Mouse (Mus musculus): ENCODE results near the gene Rps29. TPM values are rescaled to one million over a fixed set of nuclear protein-coding genes. Genes with fewer than 3 reads are reported as not detected.
"Not testable (repeated sequence)": the region's sequence is repeated elsewhere in the genome, so short reads cannot be mapped to it uniquely, and the experiment has no call there.

Rps29 gene
- polyA plus RNA-seq, 1 experiment from 2014 or later, result 1,386 TPM

GRCm38 (mm10) chr12:69167656-69168460 is 8.9 kb upstream of the Rps29 start:
- Histone ChIP-seq H3K4me1 (peaks cover 26% of the 10 kb centered on the region), H3K36me3 (replicated peaks) (peaks cover 11% of the 10 kb centered on the region), H3K27me3 (ENCODE audit: poor library complexity, severe bottlenecking) (no peaks in the 10 kb centered on the region), H3K27ac (peak overlapping the region; percentile 99), H3K4me3 (peak overlapping the region; percentile 94), H3K9me3 (no peaks in the 10 kb centered on the region)
- DNase-seq (ENCODE audit: extremely low spot score, low spot score), result no peak
- 9% methylated on average over 18 of the region's 18 CpGs for WGBS

GRCm38 (mm10) chr12:69166861-69167581 is 8.0 kb upstream of the Rps29 start:
- 70% methylated on average over 8 of the region's 8 CpGs for WGBS

GRCm38 (mm10) chr12:69164904-69165303 is 5.9 kb upstream of the Rps29 start:
- 66% methylated on average over 3 of the region's 3 CpGs for WGBS

More at GRCm38 (mm10) chr12:69166861-69167581, 8.0 kb upstream of the Rps29 start:
- H3K27me3 ChIP-seq (ENCODE audit: poor library complexity, severe bottlenecking); DNase-seq (ENCODE audit: extremely low spot score, low spot score); H3K27ac ChIP-seq; H3K36me3 ChIP-seq (replicated peaks); H3K9me3 ChIP-seq; H3K4me3 ChIP-seq: not testable (repeated sequence)
- H3K4me1 ChIP-seq, result peaks cover 26% of the 10 kb centered on the region

GRCm38 (mm10) chr12:69163586-69163985 is 4.6 kb upstream of the Rps29 start:
- not testable (repeated sequence) for H3K4me1 ChIP-seq; H3K27me3 ChIP-seq (ENCODE audit: poor library complexity, severe bottlenecking); H3K9me3 ChIP-seq; H3K36me3 ChIP-seq (replicated peaks); H3K4me3 ChIP-seq; DNase-seq (ENCODE audit: extremely low spot score, low spot score); H3K27ac ChIP-seq
- 89% methylated on average over 4 of the region's 4 CpGs for WGBS

More at GRCm38 (mm10) chr12:69164904-69165303, 5.9 kb upstream of the Rps29 start:
- Histone ChIP-seq H3K36me3 (replicated peaks) (no peaks in the 10 kb centered on the region), H3K4me3 (no peak overlapping the region), H3K27me3 (ENCODE audit: poor library complexity, severe bottlenecking) (no peaks in the 10 kb centered on the region), H3K4me1 (peaks cover 19% of the 10 kb centered on the region), H3K9me3 (no peaks in the 10 kb centered on the region), H3K27ac (no peak overlapping the region)
- DNase-seq (ENCODE audit: extremely low spot score, low spot score), result no peak

- WGBS, result 86% methylated on average over 2 of the region's 2 CpGs
- H3K27me3 ChIP-seq (ENCODE audit: poor library complexity, severe bottlenecking); H3K4me3 ChIP-seq; H3K27ac ChIP-seq; H3K4me1 ChIP-seq; H3K9me3 ChIP-seq; DNase-seq (ENCODE audit: extremely low spot score, low spot score): not testable (repeated sequence)
- H3K36me3 ChIP-seq (replicated peaks), result peaks cover 24% of the 10 kb centered on the region
Observed at GRCm38 (mm10) chr12:69160677-69161076, 1.7 kb upstream of the Rps29 start.

- Histone ChIP-seq H3K4me1 (peaks cover 9% of the 10 kb centered on the region), H3K27ac (no peak overlapping the region), H3K9me3 (no peaks in the 10 kb centered on the region), H3K4me3 (peak overlapping the region; percentile 32), H3K27me3 (ENCODE audit: poor library complexity, severe bottlenecking) (no peaks in the 10 kb centered on the region), H3K36me3 (replicated peaks) (peaks cover 31% of the 10 kb centered on the region)
- WGBS, result 7% methylated on average over 9 of the region's 9 CpGs
- no peak for DNase-seq (ENCODE audit: extremely low spot score, low spot score)
Observed at GRCm38 (mm10) chr12:69159578-69159940, 573 bp upstream of the Rps29 start.

- H3K27me3 ChIP-seq (ENCODE audit: poor library complexity, severe bottlenecking), result no peaks in the 10 kb centered on the region
- peaks cover 32% of the 10 kb centered on the region for H3K36me3 ChIP-seq (replicated peaks)
- peaks cover 9% of the 10 kb centered on the region for H3K4me1 ChIP-seq
- WGBS, result under 1% methylated on average over 19 of the region's 19 CpGs
- peak overlapping the region; percentile 84 for H3K4me3 ChIP-seq
- H3K9me3 ChIP-seq, result no peaks in the 10 kb centered on the region
- no peak for DNase-seq (ENCODE audit: extremely low spot score, low spot score)
- peak overlapping the region; percentile 97 for H3K27ac ChIP-seq
Observed at GRCm38 (mm10) chr12:69158366-69158764, 621 bp downstream of the Rps29 start.

GRCm38 (mm10) chr12:69157107-69157506 is 1.9 kb downstream of the Rps29 start:
- peak overlapping the region; percentile 84; the same call in 1 of the 2 replicates for H3K4me3 ChIP-seq
- 92% methylated on average over 2 of the region's 2 CpGs for WGBS
- H3K36me3 ChIP-seq (replicated peaks), result peaks cover 32% of the 10 kb centered on the region
- H3K27ac ChIP-seq, result no peak overlapping the region
- no peaks in the 10 kb centered on the region for H3K9me3 ChIP-seq
- H3K27me3 ChIP-seq (ENCODE audit: poor library complexity, severe bottlenecking), result no peaks in the 10 kb centered on the region
- peaks cover 9% of the 10 kb centered on the region for H3K4me1 ChIP-seq
- no peak for DNase-seq (ENCODE audit: extremely low spot score, low spot score)

- Histone ChIP-seq H3K4me1 (peaks cover 9% of the 10 kb centered on the region), H3K4me3 (no peak overlapping the region), H3K27ac (no peak overlapping the region), H3K27me3 (ENCODE audit: poor library complexity, severe bottlenecking) (no peaks in the 10 kb centered on the region), H3K9me3 (no peaks in the 10 kb centered on the region), H3K36me3 (replicated peaks) (peaks cover 32% of the 10 kb centered on the region)
- 84% methylated on average over 4 of the region's 4 CpGs for WGBS
- DNase-seq (ENCODE audit: extremely low spot score, low spot score), result no peak
Observed at GRCm38 (mm10) chr12:69156436-69156835, 2.5 kb downstream of the Rps29 start.

GRCm38 (mm10) chr12:69155923-69156322 is 3.1 kb downstream of the Rps29 start:
- no peak overlapping the region for H3K4me3 ChIP-seq
- H3K4me1 ChIP-seq, result peaks cover 9% of the 10 kb centered on the region
- H3K27me3 ChIP-seq (ENCODE audit: poor library complexity, severe bottlenecking), result no peaks in the 10 kb centered on the region
- H3K36me3 ChIP-seq (replicated peaks), result peaks cover 32% of the 10 kb centered on the region
- DNase-seq (ENCODE audit: extremely low spot score, low spot score), result no peak
- no peak overlapping the region for H3K27ac ChIP-seq
- 92% methylated on average over 2 of the region's 2 CpGs for WGBS
- H3K9me3 ChIP-seq, result no peaks in the 10 kb centered on the region

GRCm38 (mm10) chr12:69150049-69150448 is 8.9 kb downstream of the Rps29 start:
- H3K4me3 ChIP-seq, result no peak overlapping the region
- WGBS, result 91% methylated on average over 13 of the region's 13 CpGs
- 0 out of 2 replicates have a peak, but pooled peaks cover 3% of the 10 kb centered on the region for H3K36me3 ChIP-seq (replicated peaks)
- no peak for DNase-seq (ENCODE audit: extremely low spot score, low spot score)
- no peaks in the 10 kb centered on the region for H3K27me3 ChIP-seq (ENCODE audit: poor library complexity, severe bottlenecking)
- no peaks in the 10 kb centered on the region for H3K4me1 ChIP-seq
- H3K9me3 ChIP-seq, result no peaks in the 10 kb centered on the region
- H3K27ac ChIP-seq, result no peak overlapping the region

GRCm38 (mm10) chr12:69147166-69147735 is 11.7 kb downstream of the Rps29 start:
- Histone ChIP-seq H3K27me3 (ENCODE audit: poor library complexity, severe bottlenecking) (no peaks in the 10 kb centered on the region), H3K9me3 (no peaks in the 10 kb centered on the region), H3K4me3 (no peak overlapping the region), H3K27ac (no peak overlapping the region), H3K36me3 (replicated peaks) (no peaks in the 10 kb centered on the region), H3K4me1 (no peaks in the 10 kb centered on the region)
- WGBS, result 90% methylated on average over 5 of the region's 5 CpGs
- DNase-seq (ENCODE audit: extremely low spot score, low spot score), result no peak

GRCm38 (mm10) chr12:69143460-69143859 is 15.5 kb downstream of the Rps29 start:
- no peaks in the 10 kb centered on the region for H3K9me3 ChIP-seq
- no peak overlapping the region for H3K4me3 ChIP-seq
- no peak overlapping the region for H3K27ac ChIP-seq
- WGBS, result 77% methylated on average over 6 of the region's 6 CpGs
- H3K36me3 ChIP-seq (replicated peaks), result no peaks in the 10 kb centered on the region
- no peaks in the 10 kb centered on the region for H3K27me3 ChIP-seq (ENCODE audit: poor library complexity, severe bottlenecking)
- DNase-seq (ENCODE audit: extremely low spot score, low spot score), result no peak
- no peaks in the 10 kb centered on the region for H3K4me1 ChIP-seq

Data from forebrain, embryonic 10.5 days (tissue).